Mouse (Mus musculus) megakaryocyte-erythroid progenitor cell, adult 5-6 weeks (primary cell): ENCODE measurements around the gene Rab27a. TPM values are rescaled to one million over a fixed set of nuclear protein-coding genes. Genes with fewer than 3 reads are reported as not detected.
"Not testable (repeated sequence)": the region's sequence is repeated elsewhere in the genome, so short reads cannot be mapped to it uniquely, and the experiment has no call there.

ENCODE experiments used
- ATAC-seq: replicated peaks from 2 replicates; pipeline ENCODE4 v1.8.0; 2016; ENCODE audit warnings: mild to moderate bottlenecking, inconsistent platforms; ENCODE audit not compliant: severe bottlenecking, poor library complexity, low FRiP score, low TSS enrichment
- total RNA-seq, 2 experiments: library from RNA; stranded (forward) in 1 of 2; stranded (reverse) in 1 of 2; fragments of 200-1000, 215-1000 nt in 1 of 2; fragments of >200 nt in 1 of 2; fragmentation: Nextera tagmentation in 1 of 2; gene quantifications; 2 replicates each; pipeline ENCODE4 v1.2.3; 2014 to 2017

The Rab27a gene
- total RNA-seq, 2 experiments from 2014 or later: 7.6 to 9.8 TPM

- ATAC-seq: 0 out of 2 replicates have a peak, but pooled peaks have one; percentile 31
These were observed 41.2 kb downstream of the Rab27a start for GRCm38 (mm10) chr9:73085845-73086244.

GRCm38 (mm10) chr9:73087121-73087520, 42.5 kb downstream of the Rab27a start:
- ATAC-seq: 0 out of 2 replicates have a peak, but pooled peaks have one; percentile 45

- no peak for ATAC-seq
These were observed 42.9 kb downstream of the Rab27a start for GRCm38 (mm10) chr9:73087581-73087980.

- 0 out of 2 replicates have a peak, but pooled peaks have one; percentile 17 for ATAC-seq
These were observed 44.7 kb downstream of the Rab27a start for GRCm38 (mm10) chr9:73089222-73089920.

GRCm38 (mm10) chr9:73090121-73090520, 45.5 kb downstream of the Rab27a start:
- ATAC-seq: no peak

- no peak; the same call in 1 of the 2 replicates for ATAC-seq
These were observed 47.1 kb downstream of the Rab27a start for GRCm38 (mm10) chr9:73091747-73092146.

- ATAC-seq: no peak
These were observed 49.9 kb downstream of the Rab27a start for GRCm38 (mm10) chr9:73094580-73094979.

GRCm38 (mm10) chr9:73097898-73098297, 53.2 kb downstream of the Rab27a start:
- ATAC-seq: no peak

GRCm38 (mm10) chr9:73101536-73101935, 56.9 kb downstream of the Rab27a start, which contains the start of gene Khdc3:
Gene Khdc3, plus strand, starts transcription at chr9:73101836.
- no peak for ATAC-seq

GRCm38 (mm10) chr9:73102181-73102580, 57.5 kb downstream of the Rab27a start, which contains the start of gene Gm20509:
Gene Gm20509, plus strand, starts transcription at chr9:73102470.
- no peak for ATAC-seq

GRCm38 (mm10) chr9:73103159-73103879, 58.7 kb downstream of the Rab27a start:
- peak; percentile 45 for ATAC-seq

GRCm38 (mm10) chr9:73103880-73104198, 59.2 kb downstream of the Rab27a start:
- ATAC-seq: 0 out of 2 replicates have a peak, but pooled peaks have one; percentile 6

GRCm38 (mm10) chr9:73105141-73105540, 60.5 kb downstream of the Rab27a start:
- ATAC-seq: no peak

- no peak for ATAC-seq
These were observed 61.1 kb downstream of the Rab27a start for GRCm38 (mm10) chr9:73105771-73106170.

GRCm38 (mm10) chr9:73112919-73113906, 68.6 kb downstream of the Rab27a start, which contains the start of gene Rsl24d1:
Gene Rsl24d1, plus strand, starts transcription at chr9:73113426.
- ATAC-seq: peak; percentile 99

GRCm38 (mm10) chr9:73116704-73117103, 72.0 kb downstream of the Rab27a start:
- not testable (repeated sequence) for ATAC-seq

GRCm38 (mm10) chr9:73118012-73118411, 73.4 kb downstream of the Rab27a start:
- ATAC-seq: no peak

- peak; percentile 88 for ATAC-seq
These were observed 77.1 kb downstream of the Rab27a start for GRCm38 (mm10) chr9:73121735-73122134.

GRCm38 (mm10) chr9:73125043-73125570, 80.5 kb downstream of the Rab27a start:
- ATAC-seq: no peak
